Mouse (Mus musculus): ENCODE data around the gene Rab27a. TPM values are rescaled to one million over a fixed set of nuclear protein-coding genes. Genes with fewer than 3 reads are reported as not detected.

The Rab27a gene
- total and polyA plus RNA-seq, 3 experiments: 8.8 to 11.2 TPM; not detected in 1

DNA sequence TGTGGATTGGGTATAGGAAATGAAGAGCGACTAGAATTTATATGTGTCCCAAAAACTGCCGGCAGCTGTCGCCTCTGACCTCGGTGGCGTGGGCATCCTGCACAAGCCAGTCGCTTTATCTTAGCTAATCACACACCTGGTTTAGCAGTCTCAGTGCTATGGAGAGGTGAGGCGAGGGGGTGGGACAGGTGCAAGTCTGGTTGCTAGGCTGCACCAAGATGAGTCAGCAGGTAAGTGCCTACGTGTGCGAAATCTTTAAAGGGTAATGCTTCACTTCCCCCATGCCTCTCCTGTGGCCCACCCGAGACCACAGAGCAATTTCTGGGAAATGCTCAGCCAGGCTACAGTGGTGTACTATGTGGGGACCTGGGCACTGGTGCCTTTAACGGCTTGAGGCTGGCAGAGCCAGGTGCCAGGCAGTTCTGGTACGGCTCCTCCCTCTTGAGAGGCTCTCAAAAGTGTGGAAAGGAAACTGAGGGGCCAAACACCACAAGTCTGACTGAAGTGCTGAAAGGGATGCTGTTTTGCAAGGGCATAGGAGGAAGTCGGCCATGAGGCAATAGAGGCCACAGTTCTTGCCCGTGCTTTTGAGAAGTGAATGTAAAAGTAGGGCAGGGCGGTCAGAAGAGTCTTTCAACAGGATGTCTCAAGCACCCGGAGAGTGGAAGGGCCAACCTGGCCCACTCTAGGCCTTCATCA, 44.7 kb downstream of the Rab27a start:
- H3K27ac ChIP-seq (ENCODE audit: control insufficient read depth, low read depth, low read length): no peak overlapping the region
- H3K36me3 ChIP-seq (ENCODE audit: control insufficient read depth in 1 of 2, insufficient read depth in 2 of 2, low read length in 2 of 2): peaks cover 0 to 13% of the 10 kb centered on the region in 2 experiments; a peak in 2 of 4 replicates
- peaks cover 11 to 17% of the 10 kb centered on the region in 2 experiments for H3K4me1 ChIP-seq (ENCODE audit: control insufficient read depth in 1 of 2, insufficient read depth in 2 of 2, low read length in 2 of 2)
- no peak for TF ChIP-seq ELF1 (IDR thresholded peaks at IDR 0.05; ENCODE audit: low read depth, low read length)
- no peak for TF ChIP-seq TCF12 (IDR thresholded peaks at IDR 0.05; ENCODE audit: low read depth, low read length)
- no peak for TF ChIP-seq MYB (IDR thresholded peaks at IDR 0.05; ENCODE audit: low read depth, low read length)
- no peak for TF ChIP-seq NELFE (IDR thresholded peaks at IDR 0.05; ENCODE audit: low read depth, low read length)
- no peak for TF ChIP-seq MEF2A (IDR thresholded peaks at IDR 0.05; ENCODE audit: extremely low read depth, insufficient replicate concordance, low read depth, low read length, poor library complexity, severe bottlenecking)
- no peak for TF ChIP-seq GATA1 (IDR thresholded peaks at IDR 0.05; ENCODE audit: low read depth, low read length)
- no peak for TF ChIP-seq RCOR1 (IDR thresholded peaks at IDR 0.05; ENCODE audit: low read depth, low read length)
- TF ChIP-seq ETS1 (IDR thresholded peaks at IDR 0.05; ENCODE audit: low read depth, low read length): no peak
- TF ChIP-seq TBP (IDR thresholded peaks at IDR 0.05; ENCODE audit: low read depth, low read length): no peak
- no peak for TF ChIP-seq ZMIZ1 (IDR thresholded peaks at IDR 0.05; ENCODE audit: low read depth, low read length)
- no peak for TF ChIP-seq SMC3 (IDR thresholded peaks at IDR 0.05; ENCODE audit: low read depth, low read length)
- no peaks in the 10 kb centered on the region for H3K27me3 ChIP-seq (ENCODE audit: control insufficient read depth in 1 of 2, insufficient read depth in 2 of 2, low read length in 2 of 2)
- H3K79me2 ChIP-seq (ENCODE audit: control insufficient read depth, insufficient read depth, low read length, poor library complexity): no peaks in the 10 kb centered on the region
- H3K4me3 ChIP-seq (ENCODE audit: control insufficient read depth in 1 of 2, insufficient read depth in 1 of 2, low read depth in 2 of 2, low read length in 2 of 2): no peak overlapping the region
- H3K9me3 ChIP-seq (replicated peaks; ENCODE audit: insufficient read depth, low read length): no peaks in the 10 kb centered on the region
- H3K9ac ChIP-seq (ENCODE audit: control insufficient read depth, low read depth, low read length, poor library complexity, severe bottlenecking): no peak overlapping the region
- DNase-seq (ENCODE audit: low read depth, low spot score): no peak

DNA sequence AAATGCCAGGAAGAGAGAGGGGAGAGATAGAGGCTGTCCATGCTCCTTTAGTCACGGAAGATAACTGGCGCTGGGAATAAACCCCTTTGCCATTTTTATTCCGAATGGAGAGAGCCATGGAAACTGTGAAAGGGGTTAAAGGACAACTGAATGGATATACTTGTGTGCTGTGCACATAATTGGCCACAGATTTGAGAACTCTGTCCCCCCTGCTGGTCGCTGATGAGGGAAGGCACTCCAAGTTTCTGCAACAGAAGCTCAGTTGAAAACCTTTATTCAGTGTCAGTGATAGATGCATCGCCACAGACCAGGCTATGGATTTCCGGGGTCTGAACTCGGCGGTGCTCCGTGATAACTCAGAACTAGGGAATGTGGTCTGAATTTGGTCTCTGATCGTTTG, 45.5 kb downstream of the Rab27a start:
- H3K27me3 ChIP-seq (ENCODE audit: control insufficient read depth in 1 of 2, insufficient read depth in 2 of 2, low read length in 2 of 2): no peaks in the 10 kb centered on the region
- no peaks in the 10 kb centered on the region for H3K79me2 ChIP-seq (ENCODE audit: control insufficient read depth, insufficient read depth, low read length, poor library complexity)
- no peaks in the 10 kb centered on the region for H3K9me3 ChIP-seq (replicated peaks; ENCODE audit: insufficient read depth, low read length)
- peaks cover 9 to 13% of the 10 kb centered on the region in 2 experiments for H3K4me1 ChIP-seq (ENCODE audit: control insufficient read depth in 1 of 2, insufficient read depth in 2 of 2, low read length in 2 of 2)
- no peak for DNase-seq (ENCODE audit: low read depth, low spot score)
- H3K27ac ChIP-seq (ENCODE audit: control insufficient read depth, low read depth, low read length): no peak overlapping the region
- peaks cover 0 to 13% of the 10 kb centered on the region in 2 experiments; a peak in 2 of 4 replicates for H3K36me3 ChIP-seq (ENCODE audit: control insufficient read depth in 1 of 2, insufficient read depth in 2 of 2, low read length in 2 of 2)
- no peak for TF ChIP-seq HCFC1 (IDR thresholded peaks at IDR 0.05; ENCODE audit: low read depth, low read length)
- no peak for TF ChIP-seq JUND (IDR thresholded peaks at IDR 0.05; ENCODE audit: low read depth, low read length)
- no peak for TF ChIP-seq NELFE (IDR thresholded peaks at IDR 0.05; ENCODE audit: low read depth, low read length)
- no peak for TF ChIP-seq TCF12 (IDR thresholded peaks at IDR 0.05; ENCODE audit: low read depth, low read length)
- no peak for TF ChIP-seq MAFK (IDR thresholded peaks at IDR 0.05; ENCODE audit: borderline replicate concordance, low read depth, low read length)
- no peak for TF ChIP-seq POLR2AphosphoS2 (IDR thresholded peaks at IDR 0.05; ENCODE audit: low read length)
- no peak for TF ChIP-seq GATA1 (IDR thresholded peaks at IDR 0.05; ENCODE audit: low read depth, low read length)
- no peak for TF ChIP-seq ZC3H11A (IDR thresholded peaks at IDR 0.05; ENCODE audit: low read depth, low read length)
- TF ChIP-seq E2F4 (IDR thresholded peaks at IDR 0.05; ENCODE audit: borderline replicate concordance, low read depth, low read length): no peak
- TF ChIP-seq EP300 (IDR thresholded peaks at IDR 0.05; ENCODE audit: low read depth in 1 of 2, low read length in 2 of 2): no peak
- TF ChIP-seq SIN3A (IDR thresholded peaks at IDR 0.05; ENCODE audit: low read length): no peak
- no peak for TF ChIP-seq GABPA (IDR thresholded peaks at IDR 0.05; ENCODE audit: low read depth, low read length)
- TF ChIP-seq USF1 (IDR thresholded peaks at IDR 0.05; ENCODE audit: low read depth, low read length): no peak
- H3K9ac ChIP-seq (ENCODE audit: control insufficient read depth, low read depth, low read length, poor library complexity, severe bottlenecking): no peak overlapping the region
- H3K4me3 ChIP-seq (ENCODE audit: control insufficient read depth in 1 of 2, insufficient read depth in 1 of 2, low read depth in 2 of 2, low read length in 2 of 2): no peak overlapping the region
